Mouse (Mus musculus) mature B cell (primary cell): ENCODE results near the gene Wdr43.

Experiments
- in situ Hi-C: fragments of 300-500 bp; cut with MboI; formaldehyde crosslinking; loops from 2 replicates; pipeline ENCODE4 v1.14.3; 2019

Wdr43 gene

GRCm38 (mm10) chr17:71705550-71706480 is 90.1 kb downstream of the Wdr43 start:
- in situ Hi-C loops = no loop called here

DNA sequence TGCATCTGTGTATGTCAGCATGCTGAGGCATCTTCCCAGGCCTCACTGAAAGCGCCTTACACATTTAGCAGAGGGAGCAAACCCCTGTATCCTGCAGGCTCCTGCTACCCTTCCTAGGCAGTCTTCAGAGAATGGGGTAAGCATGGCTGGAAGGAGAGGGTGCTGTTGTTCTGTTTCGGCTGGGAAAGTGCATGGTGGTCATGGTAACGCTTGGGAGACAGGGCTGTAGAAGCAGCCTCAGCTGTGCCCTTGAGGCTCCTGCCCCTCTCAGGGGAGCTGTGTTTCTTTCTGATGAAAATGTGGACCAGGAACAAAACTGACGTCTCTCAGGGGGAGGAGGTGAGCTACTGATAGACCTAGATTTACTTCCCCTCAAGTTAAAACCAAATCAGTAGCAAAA is 92.0 kb downstream of the Wdr43 start:
- in situ Hi-C loops = no loop called here
